In genomic region chr2:61295261-61295964, GRCm38 (mm10) we compare ENCODE assay signal across 8 mouse cellular contexts.
DNase-seq lines count a peak whose midpoint lies in the region; ATAC-seq and TF ChIP-seq lines count a peak whose summit lies in the region.

No protein-coding gene starts in this region.

- 33% methylated on average over 6 of the region's 6 CpGs for WGBS in liver, postnatal 0 days (ENCODE audit: insufficient replicate concordance)
- WGBS in liver, embryonic 12.5 days (ENCODE audit: insufficient replicate concordance), result 26% methylated on average over 6 of the region's 6 CpGs
- WGBS in embryonic facial prominence, embryonic 15.5 days, result 32% methylated on average over 6 of the region's 6 CpGs

- no peak overlapping the region for H3K27ac ChIP-seq in liver, postnatal 0 days (ENCODE audit: low read depth)
- H3K27ac ChIP-seq in liver, embryonic 12.5 days, result no peak overlapping the region
- 0 out of 2 replicates have a peak overlapping the region, but pooled peaks have one; percentile 34 for H3K27ac ChIP-seq in embryonic facial prominence, embryonic 15.5 days (replicated peaks)

- no peaks in the 10 kb centered on the region for H3K79me2 ChIP-seq in myocyte (ENCODE audit: control insufficient read depth, insufficient read depth)

- no peaks in the 10 kb centered on the region for H3K27me3 ChIP-seq in liver, postnatal 0 days (ENCODE audit: insufficient read depth, low read length)
- no peaks in the 10 kb centered on the region for H3K27me3 ChIP-seq in liver, embryonic 12.5 days (replicated peaks)
- no peaks in the 10 kb centered on the region for H3K27me3 ChIP-seq in embryonic facial prominence, embryonic 15.5 days
- H3K27me3 ChIP-seq in myocyte (ENCODE audit: control insufficient read depth, insufficient read depth, insufficient read length), result no peaks in the 10 kb centered on the region

- peaks cover 10% of the 10 kb centered on the region; the same call in 1 of the 2 replicates for H3K4me1 ChIP-seq in liver, postnatal 0 days (ENCODE audit: insufficient read depth)
- no peaks in the 10 kb centered on the region for H3K4me1 ChIP-seq in liver, embryonic 12.5 days
- H3K4me1 ChIP-seq in embryonic facial prominence, embryonic 15.5 days, result no peaks in the 10 kb centered on the region

- no peaks in the 10 kb centered on the region for H3K9me3 ChIP-seq in liver, postnatal 0 days (ENCODE audit: low read length)
- H3K9me3 ChIP-seq in liver, embryonic 12.5 days (replicated peaks), result no peaks in the 10 kb centered on the region
- no peaks in the 10 kb centered on the region for H3K9me3 ChIP-seq in embryonic facial prominence, embryonic 15.5 days (replicated peaks)

- peak; percentile 48; the same call in 1 of the 2 replicates for ATAC-seq in liver, postnatal 0 days
- ATAC-seq in liver, embryonic 12.5 days, result no peak
- ATAC-seq in embryonic facial prominence, embryonic 15.5 days (ENCODE audit: insufficient number of reproducible peaks, low FRiP score, low TSS enrichment, low read depth), result no peak

- no peak overlapping the region for H3ac ChIP-seq in myocyte (ENCODE audit: control insufficient read depth, insufficient read length)

- TF ChIP-seq EP300 in liver, postnatal 0 days (IDR thresholded peaks at IDR 0.05; ENCODE audit: low read depth), result no peak; the same call in 1 of the 2 replicates

- no peak overlapping the region for H3K4me2 ChIP-seq in liver, postnatal 0 days (ENCODE audit: low read depth, low read length)
- no peak overlapping the region for H3K4me2 ChIP-seq in liver, embryonic 12.5 days
- H3K4me2 ChIP-seq in embryonic facial prominence, embryonic 15.5 days (replicated peaks), result no peak overlapping the region
- peak overlapping the region; percentile 66 for H3K4me2 ChIP-seq in myocyte (ENCODE audit: low read depth)

- H3K4me3 ChIP-seq in liver, postnatal 0 days (ENCODE audit: low read depth, low read length), result no peak overlapping the region
- no peak overlapping the region for H3K4me3 ChIP-seq in liver, embryonic 12.5 days
- no peak overlapping the region for H3K4me3 ChIP-seq in embryonic facial prominence, embryonic 15.5 days (replicated peaks)
- H3K4me3 ChIP-seq in myocyte, result no peak overlapping the region

- DNase-seq in liver, postnatal 0 days, result no peak
- DNase-seq in heart, postnatal 4 days, result peak; percentile 11
- no peak for DNase-seq in ovary, postnatal 10 days (ENCODE audit: low spot score)
- no peak for DNase-seq in embryo, embryonic 10.5 days (ENCODE audit: low spot score)
- no peak for DNase-seq in thymus, postnatal 10 days (ENCODE audit: low spot score in 2 of 2)

- TF ChIP-seq POLR2A in myocyte (IDR thresholded peaks at IDR 0.05; ENCODE audit: insufficient read length, low read depth), result no peak

- H3K36me3 ChIP-seq in liver, postnatal 0 days (replicated peaks; ENCODE audit: insufficient read depth, low read length), result no peaks in the 10 kb centered on the region
- H3K36me3 ChIP-seq in liver, embryonic 12.5 days, result no peaks in the 10 kb centered on the region
- H3K36me3 ChIP-seq in embryonic facial prominence, embryonic 15.5 days, result no peaks in the 10 kb centered on the region
- no peaks in the 10 kb centered on the region for H3K36me3 ChIP-seq in myocyte (ENCODE audit: control insufficient read depth, insufficient read depth)

- H3K9ac ChIP-seq in liver, postnatal 0 days (replicated peaks), result no peak overlapping the region
- no peak overlapping the region for H3K9ac ChIP-seq in liver, embryonic 12.5 days
- H3K9ac ChIP-seq in embryonic facial prominence, embryonic 15.5 days, result no peak overlapping the region

- no peak for TF ChIP-seq CTCF in liver, postnatal 0 days (IDR thresholded peaks at IDR 0.05; ENCODE audit: low read depth)

TF ChIP-seq in myocyte, 11 proteins besides CTCF, POLR2A, EP300 and RAD21:
- TF ChIP-seq CEBPB (IDR thresholded peaks at IDR 0.05; ENCODE audit: insufficient read depth, poor library complexity, severe bottlenecking) (peak; percentile 100), POLR2AphosphoS2 (IDR thresholded peaks at IDR 0.05; ENCODE audit: insufficient read length, low read depth) (no peak)
